Mouse (Mus musculus) heart, adult 2 months (tissue): ENCODE results near the gene Scfd2. TPM values are rescaled to one million over a fixed set of nuclear protein-coding genes. Genes with fewer than 3 reads are reported as not detected.
A peak's percentile ranks its signal among the peaks of the same experiment; 100 is the strongest.

Source experiments
- DNase-seq, 2 experiments: peaks; one replicate each; pipeline ENCODE4 v3.0.0; 2021
- H3K27ac ChIP-seq: fragments of 200-600 bp; 2 replicates; pipeline ENCODE4 v1.8.1; 2022
- H3K27me3 ChIP-seq: fragments of 200-500 bp; 2 replicates; pipeline ENCODE4 v1.6.1; 2012; ENCODE audit warnings: mild to moderate bottlenecking, low read length, inconsistent platforms, mixed read lengths; ENCODE audit not compliant: control insufficient read depth, insufficient read depth
- H3K36me3 ChIP-seq: fragments of 200-500 bp; 2 replicates; pipeline ENCODE4 v1.6.1; 2012; ENCODE audit warnings: low read length, inconsistent platforms; ENCODE audit not compliant: control insufficient read depth, insufficient read depth
- H3K4me1 ChIP-seq: fragments of 200-500 bp; 2 replicates; pipeline ENCODE4 v1.6.1; 2011; ENCODE audit warnings: low read length; ENCODE audit not compliant: control insufficient read depth, insufficient read depth
- H3K4me3 ChIP-seq: fragments of 200-600 bp; 2 replicates; pipeline ENCODE4 v1.8.1; 2022
- H3K79me2 ChIP-seq: fragments of 200-500 bp; replicated peaks from 2 replicates; pipeline ENCODE4 v1.6.1; 2012; ENCODE audit warnings: mild to moderate bottlenecking, inconsistent platforms, low read length, moderate library complexity, mixed read lengths; ENCODE audit not compliant: control insufficient read depth, insufficient read depth
- H3K9ac ChIP-seq: fragments of 200-500 bp; 2 replicates; pipeline ENCODE4 v1.6.1; 2012; ENCODE audit warnings: low read depth, mild to moderate bottlenecking, control low read depth, inconsistent platforms, low read length, mixed read lengths
- CTCF ChIP-seq: fragments of 200-600 bp; IDR thresholded peaks from 2 replicates; pipeline ENCODE4 v1.8.1; 2022; ENCODE audit warnings: antibody characterized with exemption, mild to moderate bottlenecking, moderate library complexity
- EP300 ChIP-seq: fragments of 200-500 bp; IDR thresholded peaks from 2 replicates; pipeline ENCODE4 v1.6.1; 2011; ENCODE audit warnings: low read depth, low read length, control low read depth; ENCODE audit not compliant: insufficient read depth
- POLR2A ChIP-seq: fragments of 200-500 bp; IDR thresholded peaks from 2 replicates; pipeline ENCODE4 v1.6.1; 2011; ENCODE audit warnings: mild to moderate bottlenecking, low read depth, low read length, control low read depth; ENCODE audit not compliant: insufficient read depth
- WGBS: fragments of 180-500 bp; shearing (Covaris S2); methylation state at CpG from one replicate; pipeline ENCODE4 v1.1.7; 2018; 5-methylcytosine and 5-hydroxymethylcytosine counted together
- intact Hi-C: fragments of 180-260 bp; cut with DNase I; formaldehyde crosslinking; loops from one replicate; pipeline ENCODE4 v1.15.1; 2025
- long read RNA-seq: library from polyadenylated mRNA; stranded (forward); transcript quantifications from one replicate; pipeline ENCODE4 v2.0.0, GENCODE M21; 2021
- polyA plus RNA-seq: library from polyadenylated mRNA; depleted of rRNA; stranded (reverse); fragments of >200 nt; gene quantifications from 2 replicates; pipeline ENCODE4 v1.2.3, GENCODE M21; 2012; rRNA removed
- total RNA-seq, 2 experiments: library from RNA; stranded (reverse); gene quantifications; 2 replicates each; pipeline ENCODE4 v1.2.3; 2021

The Scfd2 gene
- total RNA-seq (10 to 100 TPM in 1 of 2 experiments, 1 to 10 TPM in 1; 9.1 to 13.9 TPM), polyA plus RNA-seq (11.9 and 17.0 TPM in 2 replicates)
- long read RNA-seq, partial matches to known transcripts = 0 of 4 reads
- long read RNA-seq, other reads (novel, unspliced or antisense) = 2 of 4 reads

DNA sequence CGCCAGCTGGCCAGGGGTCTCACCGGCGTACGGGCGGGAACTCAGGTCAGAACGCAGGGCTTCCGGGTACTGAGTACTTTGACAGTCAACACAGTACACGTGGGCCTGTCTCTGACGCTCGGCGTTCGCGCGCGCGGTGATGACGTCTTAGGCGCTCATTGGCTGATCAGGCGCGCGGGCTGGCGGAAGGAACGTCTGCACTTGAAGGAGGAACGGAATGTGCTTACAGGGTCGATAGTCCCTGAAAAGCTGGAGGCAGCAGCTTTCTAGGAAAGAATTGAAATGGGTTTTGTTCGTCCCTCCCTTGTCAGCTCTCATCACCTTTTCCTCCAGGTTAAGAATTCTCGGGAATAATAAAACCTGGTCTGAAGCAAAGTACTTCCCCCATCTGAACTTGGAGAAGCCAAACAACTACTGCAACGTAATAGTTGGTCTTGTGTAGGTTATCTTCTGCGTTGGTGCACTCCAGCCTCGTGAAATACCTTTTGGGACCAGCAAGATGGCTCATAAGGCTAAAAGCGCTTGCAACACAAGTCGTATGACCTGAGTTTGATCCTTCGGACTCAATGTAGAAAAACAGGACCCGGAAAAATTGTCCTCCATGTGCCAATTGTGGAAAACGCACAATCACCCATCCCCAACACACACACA lies at the start of gene Scfd2:
Gene Scfd2 (minus strand): TSS at position 130 of the 651 bp plus-strand sequence.
- peak within 1 kb of the TSS; percentile 82 for H3K27ac ChIP-seq
- H3K27me3 ChIP-seq = no peaks in the 10 kb centered on the region
- H3K4me3 ChIP-seq = peak within 1 kb of the TSS; percentile 99
- H3K9ac ChIP-seq = peak within 1 kb of the TSS; percentile 69
- intact Hi-C loops = loop anchor here (5.0 to 10.0 kb wide), 4 partner anchors 219 to 626 kb away; partner anchors contain the start of genes Chic2 and Usp46
- peak; percentile 96 to 98 for DNase-seq
- H3K36me3 ChIP-seq = peaks cover 2% of the 10 kb centered on the region; the same call in 1 of the 2 replicates
- peaks cover 7% of the 10 kb centered on the region for H3K4me1 ChIP-seq
- no peaks in the 10 kb centered on the region for H3K79me2 ChIP-seq
- TF ChIP-seq POLR2A (peak; percentile 75), EP300 (peak; percentile 69; the same call in 1 of the 2 replicates), CTCF (no peak)
- WGBS = 7% methylated on average over 35 of the region's 35 CpGs

DNA sequence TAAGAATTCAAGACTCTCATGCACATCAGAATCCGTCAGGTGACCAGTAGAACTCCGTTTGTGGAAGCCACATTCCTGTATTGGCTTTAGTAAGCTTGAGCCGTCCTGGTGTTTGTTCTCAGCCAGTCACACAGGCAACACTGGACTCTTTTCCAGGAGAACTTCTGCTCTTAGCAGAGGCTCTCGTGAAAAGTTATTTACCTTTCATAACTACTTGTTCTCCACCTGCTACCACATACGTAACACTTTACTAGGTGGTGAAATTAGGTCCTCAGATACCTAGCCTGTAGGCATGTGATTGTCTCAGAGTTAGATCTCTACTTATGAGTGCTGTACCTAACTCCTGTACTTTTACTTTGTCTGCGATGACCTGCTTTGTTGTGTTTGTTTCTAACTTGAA lies 40.2 kb upstream of the Scfd2 start:
- intact Hi-C loops = no loop called here
- WGBS = 89% methylated on average over 6 of the region's 6 CpGs
- Histone ChIP-seq H3K79me2 (no peaks in the 10 kb centered on the region), H3K36me3 (no peaks in the 10 kb centered on the region; the same call in none of the 2 replicates), H3K4me1 (no peaks in the 10 kb centered on the region), H3K9ac (no peak overlapping the region), H3K27me3 (no peaks in the 10 kb centered on the region), H3K4me3 (no peak overlapping the region), H3K27ac (no peak overlapping the region)
- TF ChIP-seq POLR2A (no peak), CTCF (no peak), EP300 (no peak)
- no peak for DNase-seq

DNA sequence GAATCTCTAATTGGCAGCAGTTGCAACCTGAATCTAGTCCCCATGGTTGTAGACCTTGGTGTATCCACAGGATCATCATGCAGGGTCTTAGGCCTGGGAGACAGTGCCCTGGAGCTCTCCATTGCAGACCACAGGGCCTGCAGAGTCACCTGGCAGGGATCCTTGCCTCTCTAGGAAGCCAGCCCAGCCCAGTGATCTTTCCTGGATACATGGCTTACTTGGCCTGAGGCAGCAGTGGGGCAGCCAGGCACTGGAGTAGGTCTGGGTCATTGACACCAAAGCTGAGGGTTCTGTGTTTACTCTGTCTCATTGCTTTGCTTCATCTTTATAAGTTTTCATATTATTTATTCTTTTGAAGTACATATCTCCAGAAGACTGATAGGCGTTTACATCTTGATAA lies 29.6 kb upstream of the Scfd2 start:
- no peak for TF ChIP-seq POLR2A
- TF ChIP-seq CTCF = no peak
- TF ChIP-seq EP300 = no peak
- no peaks in the 10 kb centered on the region for H3K79me2 ChIP-seq
- WGBS = 78% methylated on average over 1 of the region's 1 CpGs
- intact Hi-C loops = no loop called here
- H3K9ac ChIP-seq = no peak overlapping the region
- no peak overlapping the region for H3K4me3 ChIP-seq
- H3K27ac ChIP-seq = no peak overlapping the region
- DNase-seq = peak in 1 of 2 experiments; percentile 20
- peaks cover 10% of the 10 kb centered on the region for H3K36me3 ChIP-seq
- H3K4me1 ChIP-seq = no peaks in the 10 kb centered on the region; the same call in 1 of the 2 replicates
- H3K27me3 ChIP-seq = no peaks in the 10 kb centered on the region

DNA sequence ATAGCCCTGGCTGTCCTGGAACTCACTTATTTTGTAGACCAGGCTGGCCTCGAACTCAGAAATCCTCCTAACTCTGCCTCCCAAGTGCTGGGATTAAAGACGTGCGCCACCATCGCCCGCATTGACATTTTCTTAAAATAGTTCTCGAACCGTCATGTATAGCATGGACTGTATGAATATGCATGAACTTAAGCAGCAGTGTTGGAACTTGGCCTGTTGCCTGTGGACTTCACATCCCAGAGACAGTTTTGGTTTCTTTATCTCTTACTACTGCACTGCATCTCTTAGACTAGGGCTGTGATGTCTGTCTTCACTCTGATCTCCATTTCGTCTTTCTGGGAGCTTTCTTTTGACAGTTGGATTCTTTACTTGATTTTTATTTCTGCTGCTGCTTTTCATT lies 18.0 kb upstream of the Scfd2 start:
- DNase-seq = no peak
- H3K36me3 ChIP-seq = peaks cover 8% of the 10 kb centered on the region
- no peak overlapping the region for H3K4me3 ChIP-seq
- intact Hi-C loops = no loop called here
- no peak overlapping the region for H3K9ac ChIP-seq
- no peaks in the 10 kb centered on the region for H3K4me1 ChIP-seq
- TF ChIP-seq EP300 = no peak
- no peaks in the 10 kb centered on the region for H3K27me3 ChIP-seq
- no peak overlapping the region for H3K27ac ChIP-seq
- H3K79me2 ChIP-seq = no peaks in the 10 kb centered on the region
- WGBS = 81% methylated on average over 8 of the region's 8 CpGs

- no peak overlapping the region for H3K4me3 ChIP-seq
- 86% methylated on average over 4 of the region's 4 CpGs for WGBS
- TF ChIP-seq EP300 = no peak
- no peak for TF ChIP-seq POLR2A
- TF ChIP-seq CTCF = no peak
- peaks cover 2% of the 10 kb centered on the region; the same call in 1 of the 2 replicates for H3K79me2 ChIP-seq
- intact Hi-C loops = no loop called here
- no peak for DNase-seq
- peaks cover 12% of the 10 kb centered on the region for H3K36me3 ChIP-seq
- H3K27ac ChIP-seq = no peak overlapping the region
- no peaks in the 10 kb centered on the region for H3K27me3 ChIP-seq
- no peak overlapping the region for H3K9ac ChIP-seq
- no peaks in the 10 kb centered on the region for H3K4me1 ChIP-seq
Observed at GRCm38 (mm10) chr5:74545606-74546005, 14.0 kb upstream of the Scfd2 start.

- H3K4me3 ChIP-seq = peak overlapping the region; percentile 90
- H3K27ac ChIP-seq = peak overlapping the region; percentile 95
- H3K27me3 ChIP-seq = no peaks in the 10 kb centered on the region
- peaks cover 1% of the 10 kb centered on the region for H3K79me2 ChIP-seq
- peak overlapping the region; percentile 86; the same call in 1 of the 2 replicates for H3K9ac ChIP-seq
- intact Hi-C loops = loop anchor here (10.0 kb wide), 1 partner anchor 472 kb away; the partner anchor contains the start of gene Usp46
- no peak for TF ChIP-seq POLR2A
- TF ChIP-seq CTCF = no peak
- TF ChIP-seq EP300 = no peak
- H3K36me3 ChIP-seq = peaks cover 13% of the 10 kb centered on the region
- WGBS = 30% methylated on average over 12 of the region's 12 CpGs
- peaks cover 4% of the 10 kb centered on the region for H3K4me1 ChIP-seq
- no peak for DNase-seq
Observed at GRCm38 (mm10) chr5:74536180-74536947, 4.8 kb upstream of the Scfd2 start.
